Mouse (Mus musculus) heart, postnatal 4 days (tissue): ENCODE results near the gene Tnfrsf22. TPM values are rescaled to one million over a fixed set of nuclear protein-coding genes. Genes with fewer than 3 reads are reported as not detected.
A peak's percentile ranks its signal among the peaks of the same experiment; 100 is the strongest.

ENCODE experiments used
- DNase-seq: peaks from one replicate; pipeline ENCODE4 v3.0.0; 2021
- total RNA-seq, 2 experiments: library from RNA; stranded (reverse); gene quantifications; 2 replicates each; pipeline ENCODE4 v1.2.3; 2021

Gene Tnfrsf22
- total RNA-seq, 2 experiments from 2014 or later: 3.6 to 5.0 TPM

- DNase-seq: no peak
Observed at GRCm38 (mm10) chr7:143631503-143631902, 18.0 kb downstream of the Tnfrsf22 start.

DNA sequence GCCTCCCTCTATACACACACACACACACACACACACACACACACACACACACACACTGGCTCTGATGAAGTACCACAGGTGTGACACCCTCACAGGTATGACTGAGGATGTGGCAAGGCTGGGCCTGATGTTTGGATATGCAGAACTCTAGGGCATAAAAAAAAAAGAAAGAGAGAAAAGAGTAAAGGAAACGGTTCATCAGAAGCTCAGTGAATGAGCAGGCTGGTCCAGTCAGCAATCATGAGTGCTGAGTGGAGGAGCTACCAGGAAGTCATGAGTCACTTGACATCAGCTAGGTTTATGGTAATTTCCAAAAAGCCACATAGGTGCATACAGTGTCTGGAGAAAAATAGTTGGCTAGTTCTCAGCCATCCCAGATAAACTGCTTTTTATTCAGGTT is 20.0 kb downstream of the Tnfrsf22 start:
- DNase-seq: no peak

DNA sequence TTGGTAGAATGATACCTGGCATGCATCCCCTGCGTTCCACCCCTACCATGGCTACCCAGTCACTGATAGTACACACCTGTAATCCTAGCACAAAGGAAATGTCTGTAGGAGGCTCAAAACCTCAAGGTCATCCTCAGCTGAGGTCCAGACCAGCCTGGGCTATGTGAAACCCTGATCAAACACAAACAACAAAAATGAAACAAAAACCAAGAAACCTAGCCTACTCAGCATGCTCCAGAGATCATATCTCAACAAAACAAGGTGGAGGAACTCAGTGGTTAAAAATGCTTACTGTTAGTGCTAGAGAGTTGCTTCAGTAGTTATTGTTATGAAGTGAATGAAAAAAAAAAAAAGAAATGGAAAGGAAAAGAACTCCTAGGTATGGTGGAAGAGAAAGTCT is 20.9 kb downstream of the Tnfrsf22 start, which contains the start of gene Tnfrsf26:
Gene Tnfrsf26 (minus strand): TSS at position 183 of the 400 bp plus-strand sequence.
- DNase-seq: no peak

DNA sequence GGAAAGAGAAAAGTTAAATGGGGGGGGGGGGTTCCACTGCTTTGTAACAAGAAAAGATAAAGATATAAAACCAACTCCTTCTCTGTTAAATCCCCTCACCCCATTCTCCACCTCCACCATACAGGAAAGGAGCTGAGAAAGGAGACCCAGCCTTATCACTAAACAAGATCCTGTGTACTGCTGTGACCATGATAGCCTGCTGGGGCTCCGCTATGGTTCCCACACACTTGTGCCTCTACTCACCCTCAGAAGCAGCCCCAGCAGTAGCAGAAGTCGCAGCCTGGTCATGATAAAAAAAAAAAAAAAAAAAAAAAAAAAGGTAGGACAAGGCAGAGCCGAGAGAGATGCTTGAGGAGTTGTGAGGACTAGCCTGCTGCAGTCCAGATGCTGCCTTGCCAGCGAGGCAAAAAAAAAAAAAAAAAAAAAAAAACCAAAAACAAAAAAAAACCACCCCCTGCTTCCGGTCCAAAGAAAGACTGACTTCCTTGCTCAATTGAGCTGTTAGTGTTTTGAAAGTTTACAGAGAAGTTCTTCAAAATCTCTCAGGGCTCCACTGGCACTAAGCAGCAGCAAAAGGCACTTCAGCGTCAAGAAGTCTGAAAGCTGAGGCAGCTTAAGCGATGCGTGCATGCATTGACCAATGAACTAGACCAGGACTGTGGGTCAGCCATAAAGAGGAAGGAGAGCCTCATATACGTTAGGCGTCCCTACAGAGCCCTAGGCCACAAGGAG is 21.7 kb downstream of the Tnfrsf22 start:
- no peak for DNase-seq

DNA sequence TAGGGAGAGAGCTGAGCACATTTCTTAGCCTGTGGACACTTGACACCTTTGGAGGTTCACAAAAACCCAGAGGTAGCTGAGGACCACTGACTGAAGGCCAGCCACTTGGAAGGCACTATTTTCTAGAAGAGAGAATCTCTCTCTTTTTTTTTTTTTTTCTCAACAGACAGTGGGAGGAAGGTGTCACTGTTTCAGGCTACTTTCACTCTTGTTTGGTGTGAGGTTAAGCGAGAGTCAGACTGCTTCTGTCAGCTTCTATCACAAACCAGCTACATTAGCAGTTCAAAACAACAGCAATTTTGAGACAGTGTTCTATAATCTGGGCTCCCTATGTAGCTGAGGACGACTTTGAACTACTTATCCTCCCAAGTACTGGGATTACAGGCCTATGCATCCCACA is 23.3 kb downstream of the Tnfrsf22 start:
- no peak for DNase-seq

DNA sequence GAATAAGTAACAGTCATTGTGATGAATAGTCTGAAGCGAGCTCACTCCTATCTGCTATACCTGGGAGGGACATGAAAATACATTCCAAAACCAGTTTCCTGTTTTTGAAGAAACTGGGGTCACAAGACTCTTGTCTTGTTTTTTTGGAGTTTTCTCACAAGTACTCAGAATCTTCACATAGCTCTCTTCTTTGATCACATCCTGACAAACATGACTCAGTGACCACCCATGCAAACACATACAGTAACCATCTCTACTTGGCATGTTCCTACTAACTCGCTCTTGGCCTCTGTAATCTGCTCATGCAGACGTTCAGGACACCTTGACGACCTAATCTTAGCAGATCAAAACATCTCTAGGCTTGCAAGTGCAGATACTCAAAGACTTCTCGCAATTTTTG is 24.3 kb downstream of the Tnfrsf22 start:
- DNase-seq: no peak

GRCm38 (mm10) chr7:143624561-143624960 is 24.9 kb downstream of the Tnfrsf22 start:
- DNase-seq: no peak

- DNase-seq: no peak
Observed at GRCm38 (mm10) chr7:143620951-143621350, 28.5 kb downstream of the Tnfrsf22 start.

DNA sequence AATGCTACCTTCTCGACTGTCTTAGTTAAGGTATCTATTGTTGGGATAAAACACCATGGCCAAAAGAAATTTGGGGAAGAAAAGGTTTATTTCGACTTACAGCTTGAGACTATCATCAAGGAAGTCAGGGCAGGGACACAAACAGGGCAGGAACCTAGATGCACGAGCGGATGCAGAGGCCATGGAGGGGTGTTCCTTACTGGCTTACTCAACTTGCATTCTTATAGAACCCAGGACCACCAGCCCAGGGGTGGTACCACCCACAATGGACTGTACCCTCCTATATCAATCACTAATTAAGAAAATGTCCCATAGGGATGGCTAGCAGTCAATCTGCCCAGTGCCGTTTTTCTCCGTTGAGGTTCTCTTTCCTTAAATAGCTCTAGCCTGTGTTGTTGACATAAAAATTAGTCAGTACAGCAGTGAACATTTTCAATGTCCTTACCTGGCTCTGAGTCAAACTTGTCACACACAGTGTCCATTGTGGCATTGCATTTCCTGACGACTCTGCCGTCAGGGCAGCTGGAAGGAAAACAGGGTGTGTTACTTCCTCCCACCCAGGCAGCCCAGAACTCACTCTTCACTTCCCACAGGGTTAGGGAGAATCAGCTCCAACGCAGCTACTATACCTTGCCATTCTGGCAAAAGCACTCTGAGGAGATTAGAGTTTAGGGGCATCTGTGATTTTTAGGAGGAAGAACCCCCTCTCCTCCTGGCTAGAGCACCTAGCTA is 34.9 kb downstream of the Tnfrsf22 start:
- DNase-seq: peak; percentile 29

GRCm38 (mm10) chr7:143612215-143612614 is 37.2 kb downstream of the Tnfrsf22 start:
- no peak for DNase-seq

DNA sequence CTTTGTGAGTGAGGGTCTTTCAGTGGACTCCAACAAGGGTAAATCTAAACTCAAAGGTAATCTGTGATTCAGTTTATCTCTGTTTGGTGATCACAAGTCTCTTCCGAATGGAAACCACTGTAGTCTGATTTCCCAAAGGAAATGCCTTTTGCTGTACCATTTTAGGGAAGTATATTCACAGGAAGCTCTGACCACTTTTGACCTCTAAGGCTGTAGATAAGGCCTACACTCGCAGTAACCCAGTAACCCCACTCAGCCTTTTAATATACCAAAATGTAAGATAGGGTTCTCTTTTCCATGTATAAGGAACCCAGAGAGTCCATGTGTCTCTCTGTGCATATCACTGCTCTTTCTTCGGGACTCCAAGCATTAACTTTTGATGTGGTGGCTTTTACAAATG is 44.1 kb downstream of the Tnfrsf22 start:
- DNase-seq: no peak

GRCm38 (mm10) chr7:143604889-143605288 is 44.6 kb downstream of the Tnfrsf22 start:
- DNase-seq: no peak

GRCm38 (mm10) chr7:143601705-143602104 is 47.8 kb downstream of the Tnfrsf22 start:
- DNase-seq: no peak

DNA sequence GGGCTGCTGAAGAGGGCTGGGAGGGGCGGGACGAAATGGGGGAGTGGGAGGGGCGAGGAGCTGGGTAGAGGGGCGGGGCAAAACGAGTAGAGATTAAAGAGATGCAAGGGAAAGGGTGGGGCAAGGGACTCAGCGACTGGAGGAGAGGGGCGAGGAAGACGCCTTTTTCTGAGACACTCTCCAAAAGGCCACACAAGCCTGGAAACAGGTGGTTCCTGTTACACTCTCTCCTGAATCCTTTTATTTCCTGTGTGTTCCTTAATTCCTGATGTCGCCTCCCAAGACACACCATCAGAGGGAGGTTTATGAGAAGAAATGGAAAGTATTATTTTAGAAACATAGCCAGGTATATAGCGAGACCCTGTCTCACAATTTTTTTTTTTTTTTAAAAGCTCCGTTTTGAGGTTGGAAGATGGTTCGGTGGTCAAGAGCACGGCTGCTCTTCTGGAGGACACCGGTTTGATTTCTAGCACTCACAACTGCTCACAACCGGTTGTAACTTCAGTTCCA is 49.2 kb downstream of the Tnfrsf22 start:
- DNase-seq: no peak

- DNase-seq: peak; percentile 94
Observed at GRCm38 (mm10) chr7:143599428-143600230, 49.8 kb downstream of the Tnfrsf22 start, which contains the start of gene Cars. Gene Cars, minus strand, starts transcription at chr7:143600090.

GRCm38 (mm10) chr7:143594865-143595264 is 54.6 kb downstream of the Tnfrsf22 start:
- no peak for DNase-seq

DNA sequence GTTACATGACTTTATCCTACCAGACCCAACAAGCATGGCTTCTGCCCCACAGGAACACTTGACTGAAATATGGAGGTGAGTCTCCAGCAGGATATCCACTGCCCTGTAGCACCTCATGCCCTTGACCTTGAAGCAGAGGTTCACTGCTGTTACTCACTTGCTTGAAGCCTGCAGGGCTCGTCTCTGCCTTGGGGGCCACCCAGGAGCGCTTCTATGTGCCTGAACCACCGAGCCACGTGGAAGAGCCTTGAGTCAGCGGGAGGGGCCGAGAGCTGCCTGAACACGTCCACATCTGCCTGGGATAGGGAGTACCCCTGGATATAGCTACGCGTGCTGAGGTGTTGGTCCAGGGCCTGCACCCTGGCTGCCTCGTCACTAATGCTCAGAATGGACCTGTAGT is 57.2 kb downstream of the Tnfrsf22 start:
- no peak for DNase-seq

GRCm38 (mm10) chr7:143588006-143588405 is 61.5 kb downstream of the Tnfrsf22 start:
- DNase-seq: peak; percentile 19

DNA sequence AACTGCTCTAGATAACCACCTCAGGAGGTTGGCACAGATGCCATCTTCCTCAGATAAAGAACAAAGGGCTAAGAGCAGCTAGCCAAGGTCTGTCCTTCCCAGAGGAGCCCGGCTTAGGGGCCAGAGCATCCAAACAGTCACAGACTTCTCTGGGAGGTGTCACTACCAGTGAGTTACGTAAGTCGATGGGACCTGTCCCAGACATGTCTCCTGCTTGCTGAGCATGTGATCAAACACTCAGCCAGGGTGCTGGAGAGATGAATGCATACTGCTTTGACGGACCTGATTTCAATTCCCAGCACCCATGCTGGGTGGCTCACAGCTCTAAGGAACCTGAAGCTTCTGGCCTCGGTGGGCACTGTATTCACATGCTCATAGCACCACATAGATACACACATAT is 61.9 kb downstream of the Tnfrsf22 start:
- DNase-seq: no peak
